Mouse (Mus musculus) intestine, embryonic 15.5 days (tissue): ENCODE measurements around the gene Gm4881. TPM values are rescaled to one million over a fixed set of nuclear protein-coding genes. Genes with fewer than 3 reads are reported as not detected.

Source experiments
- ATAC-seq: fragments of 200-750 bp; cut with Nextera tagmentation; 2 replicates; pipeline ENCODE4 v1.8.0; 2017; ENCODE audit warnings: moderate TSS enrichment, moderate library complexity
- H3K27ac ChIP-seq: fragments of 300-500 bp; sonication (generic); 2 replicates; pipeline ENCODE4 v1.5.1; 2015; ENCODE audit warnings: mild to moderate bottlenecking, inconsistent platforms
- H3K27me3 ChIP-seq: fragments of 300-500 bp; sonication (generic); replicated peaks from 2 replicates; pipeline ENCODE4 v1.6.1; 2015; ENCODE audit warnings: inconsistent platforms
- H3K36me3 ChIP-seq: fragments of 300-500 bp; sonication (generic); 2 replicates; pipeline ENCODE4 v1.6.1; 2015; ENCODE audit warnings: inconsistent platforms
- H3K4me1 ChIP-seq: fragments of 300-500 bp; sonication (generic); replicated peaks from 2 replicates; pipeline ENCODE4 v1.6.1; 2015; ENCODE audit warnings: inconsistent platforms
- H3K4me2 ChIP-seq: fragments of 300-500 bp; sonication (generic); replicated peaks from 2 replicates; pipeline ENCODE4 v1.6.1; 2015; ENCODE audit warnings: mild to moderate bottlenecking, inconsistent platforms
- H3K4me3 ChIP-seq: fragments of 300-500 bp; sonication (generic); replicated peaks from 2 replicates; pipeline ENCODE4 v1.5.1; 2015; ENCODE audit warnings: inconsistent platforms
- H3K9ac ChIP-seq: fragments of 300-500 bp; sonication (generic); 2 replicates; pipeline ENCODE4 v1.6.1; 2015; ENCODE audit warnings: inconsistent platforms
- H3K9me3 ChIP-seq: fragments of 300-500 bp; sonication (generic); 2 replicates; pipeline ENCODE4 v1.6.1; 2016; ENCODE audit warnings: inconsistent platforms
- WGBS: fragments of 180-500 bp; shearing (Covaris S2); methylation state at CpG from one replicate; pipeline ENCODE4 v1.1.7; 2015; 5-methylcytosine and 5-hydroxymethylcytosine counted together
- polyA plus RNA-seq: library from polyadenylated mRNA; unstranded; fragments of >200 nt; fragmentation: Nextera tagmentation; extraction: Ambion mirVana; gene quantifications from 2 replicates; pipeline ENCODE4 v1.2.1, GENCODE M21; 2015

Gene Gm4881
- polyA plus RNA-seq, result not detected in 2 replicates

- H3K4me2 ChIP-seq, result peak within 1 kb of the TSS; percentile 77
- peaks cover 6% of the 10 kb centered on the region; the same call in 1 of the 2 replicates for H3K4me1 ChIP-seq
- ATAC-seq, result no peak
- no peaks in the 10 kb centered on the region for H3K9me3 ChIP-seq
- no peaks in the 10 kb centered on the region for H3K36me3 ChIP-seq
- peak within 1 kb of the TSS; percentile 38 for H3K4me3 ChIP-seq
- peaks cover 92% of the 10 kb centered on the region for H3K27me3 ChIP-seq
- 0 out of 2 replicates have a peak within 1 kb of the TSS, but pooled peaks have one; percentile 28 for H3K9ac ChIP-seq
- H3K27ac ChIP-seq, result no peak within 1 kb of the TSS
- under 1% methylated on average over 50 of the region's 72 CpGs for WGBS
Observed at GRCm38 (mm10) chr7:24944257-24944950, at the start of gene Gm4881. Gm4881 (minus strand) TSS chr7:24944494.

- ATAC-seq, result no peak
- Histone ChIP-seq H3K4me2 (no peak overlapping the region), H3K9ac (no peak overlapping the region), H3K4me3 (no peak overlapping the region), H3K36me3 (no peaks in the 10 kb centered on the region), H3K27me3 (no peaks in the 10 kb centered on the region; the same call in 1 of the 2 replicates), H3K4me1 (no peaks in the 10 kb centered on the region), H3K9me3 (no peaks in the 10 kb centered on the region), H3K27ac (no peak overlapping the region)
- 70% methylated on average over 6 of the region's 6 CpGs for WGBS
Observed at GRCm38 (mm10) chr7:24993081-24993480, 48.8 kb upstream of the Gm4881 start.

GRCm38 (mm10) chr7:24990478-24990877 is 46.2 kb upstream of the Gm4881 start:
- H3K4me1 ChIP-seq, result no peaks in the 10 kb centered on the region
- 87% methylated on average over 8 of the region's 8 CpGs for WGBS
- H3K4me2 ChIP-seq, result no peak overlapping the region
- no peaks in the 10 kb centered on the region for H3K9me3 ChIP-seq
- no peak overlapping the region for H3K27ac ChIP-seq
- no peak for ATAC-seq
- no peak overlapping the region for H3K4me3 ChIP-seq
- H3K9ac ChIP-seq, result no peak overlapping the region
- H3K27me3 ChIP-seq, result no peaks in the 10 kb centered on the region; the same call in 1 of the 2 replicates
- H3K36me3 ChIP-seq, result no peaks in the 10 kb centered on the region

DNA sequence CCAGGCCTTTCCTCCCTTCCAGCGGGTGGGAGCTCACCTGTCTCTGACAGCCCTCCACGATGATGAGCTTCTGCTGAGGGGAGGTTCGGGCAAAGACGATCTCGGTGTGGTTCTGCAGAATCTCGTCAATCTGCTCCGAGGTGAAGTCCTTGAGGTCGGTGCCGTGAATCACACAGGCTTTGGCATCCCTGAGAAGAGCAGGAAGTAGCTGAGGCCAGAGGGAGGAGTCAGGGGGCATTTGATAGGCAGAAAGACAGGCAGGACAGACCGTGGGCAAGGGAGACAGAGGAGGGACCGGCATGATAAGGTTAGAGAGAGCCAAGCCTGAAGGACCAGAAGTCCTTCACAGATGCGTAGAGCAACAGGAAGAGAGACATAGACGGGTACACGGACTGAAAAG is 43.6 kb upstream of the Gm4881 start:
- H3K27me3 ChIP-seq, result no peaks in the 10 kb centered on the region; the same call in 1 of the 2 replicates
- ATAC-seq, result no peak
- WGBS, result 79% methylated on average over 14 of the region's 14 CpGs
- H3K4me2 ChIP-seq, result no peak overlapping the region
- no peak overlapping the region for H3K4me3 ChIP-seq
- no peaks in the 10 kb centered on the region for H3K36me3 ChIP-seq
- H3K27ac ChIP-seq, result no peak overlapping the region
- no peaks in the 10 kb centered on the region for H3K4me1 ChIP-seq
- no peaks in the 10 kb centered on the region for H3K9me3 ChIP-seq
- no peak overlapping the region for H3K9ac ChIP-seq

GRCm38 (mm10) chr7:24985799-24986198 is 41.5 kb upstream of the Gm4881 start:
- H3K27me3 ChIP-seq, result no peaks in the 10 kb centered on the region
- H3K36me3 ChIP-seq, result no peaks in the 10 kb centered on the region
- ATAC-seq, result no peak
- no peak overlapping the region for H3K9ac ChIP-seq
- WGBS, result 75% methylated on average over 5 of the region's 5 CpGs
- H3K4me1 ChIP-seq, result no peaks in the 10 kb centered on the region
- no peak overlapping the region for H3K4me2 ChIP-seq
- no peaks in the 10 kb centered on the region for H3K9me3 ChIP-seq
- no peak overlapping the region for H3K27ac ChIP-seq
- H3K4me3 ChIP-seq, result no peak overlapping the region

DNA sequence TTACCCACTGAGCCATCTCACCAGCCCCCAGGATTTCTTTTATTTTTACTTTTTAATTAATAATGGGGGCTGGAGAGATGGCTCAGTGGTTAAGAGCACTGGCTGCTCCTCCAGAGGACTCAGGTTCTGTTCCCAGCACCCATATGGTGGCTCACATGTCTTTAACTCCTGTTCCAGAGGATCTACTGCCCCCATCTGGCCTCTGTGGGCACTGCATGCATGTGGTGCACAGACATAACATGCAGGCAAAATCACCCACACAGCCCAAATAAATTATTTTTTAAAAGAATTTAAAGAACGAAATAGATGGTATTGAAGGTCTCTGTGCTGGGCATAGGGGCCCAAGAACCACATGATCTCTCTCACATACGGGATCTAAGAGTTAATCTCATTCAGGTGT is 40.0 kb upstream of the Gm4881 start:
- Histone ChIP-seq H3K27me3 (no peaks in the 10 kb centered on the region), H3K36me3 (no peaks in the 10 kb centered on the region), H3K9me3 (no peaks in the 10 kb centered on the region), H3K27ac (no peak overlapping the region), H3K9ac (no peak overlapping the region), H3K4me3 (no peak overlapping the region), H3K4me1 (no peaks in the 10 kb centered on the region), H3K4me2 (no peak overlapping the region)
- WGBS, result 91% methylated on average over 2 of the region's 2 CpGs
- ATAC-seq, result no peak

GRCm38 (mm10) chr7:24983396-24983795 is 39.1 kb upstream of the Gm4881 start:
- H3K27me3 ChIP-seq, result no peaks in the 10 kb centered on the region
- no peak for ATAC-seq
- H3K27ac ChIP-seq, result no peak overlapping the region
- no peaks in the 10 kb centered on the region for H3K4me1 ChIP-seq
- no peak overlapping the region for H3K4me2 ChIP-seq
- H3K4me3 ChIP-seq, result no peak overlapping the region
- H3K9ac ChIP-seq, result no peak overlapping the region
- H3K9me3 ChIP-seq, result no peaks in the 10 kb centered on the region
- H3K36me3 ChIP-seq, result no peaks in the 10 kb centered on the region
- 78% methylated on average over 5 of the region's 5 CpGs for WGBS

- H3K9me3 ChIP-seq, result no peaks in the 10 kb centered on the region
- H3K4me1 ChIP-seq, result no peaks in the 10 kb centered on the region
- no peaks in the 10 kb centered on the region for H3K27me3 ChIP-seq
- no peak for ATAC-seq
- H3K27ac ChIP-seq, result no peak overlapping the region
- H3K4me2 ChIP-seq, result no peak overlapping the region
- no peaks in the 10 kb centered on the region for H3K36me3 ChIP-seq
- H3K4me3 ChIP-seq, result no peak overlapping the region
- 78% methylated on average over 7 of the region's 7 CpGs for WGBS
- no peak overlapping the region for H3K9ac ChIP-seq
Observed at GRCm38 (mm10) chr7:24980439-24980838, 36.1 kb upstream of the Gm4881 start.

DNA sequence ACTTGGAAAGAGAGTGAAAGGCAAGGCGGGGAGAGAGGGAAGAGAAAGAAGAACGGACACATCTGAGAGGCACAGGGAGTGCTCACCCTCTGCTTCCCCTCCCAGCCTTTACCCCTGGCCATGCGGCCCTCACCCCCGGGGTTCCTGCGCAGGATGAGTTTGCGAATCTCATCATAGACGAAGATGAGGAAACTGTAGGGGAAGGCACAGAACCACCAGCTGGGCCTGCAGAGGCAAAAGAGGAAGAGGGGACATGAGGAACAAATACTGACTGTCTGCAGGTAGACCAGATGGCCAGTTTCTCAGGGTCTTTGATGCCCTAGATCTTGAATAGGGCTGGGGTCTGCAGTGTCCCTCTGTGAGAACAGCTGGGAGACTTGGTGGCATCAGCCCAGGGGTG is 34.5 kb upstream of the Gm4881 start:
- Histone ChIP-seq H3K9ac (no peak overlapping the region), H3K9me3 (no peaks in the 10 kb centered on the region), H3K4me3 (no peak overlapping the region), H3K4me1 (no peaks in the 10 kb centered on the region), H3K27me3 (no peaks in the 10 kb centered on the region), H3K27ac (no peak overlapping the region), H3K4me2 (no peak overlapping the region), H3K36me3 (no peaks in the 10 kb centered on the region)
- WGBS, result 78% methylated on average over 7 of the region's 7 CpGs
- ATAC-seq, result no peak

DNA sequence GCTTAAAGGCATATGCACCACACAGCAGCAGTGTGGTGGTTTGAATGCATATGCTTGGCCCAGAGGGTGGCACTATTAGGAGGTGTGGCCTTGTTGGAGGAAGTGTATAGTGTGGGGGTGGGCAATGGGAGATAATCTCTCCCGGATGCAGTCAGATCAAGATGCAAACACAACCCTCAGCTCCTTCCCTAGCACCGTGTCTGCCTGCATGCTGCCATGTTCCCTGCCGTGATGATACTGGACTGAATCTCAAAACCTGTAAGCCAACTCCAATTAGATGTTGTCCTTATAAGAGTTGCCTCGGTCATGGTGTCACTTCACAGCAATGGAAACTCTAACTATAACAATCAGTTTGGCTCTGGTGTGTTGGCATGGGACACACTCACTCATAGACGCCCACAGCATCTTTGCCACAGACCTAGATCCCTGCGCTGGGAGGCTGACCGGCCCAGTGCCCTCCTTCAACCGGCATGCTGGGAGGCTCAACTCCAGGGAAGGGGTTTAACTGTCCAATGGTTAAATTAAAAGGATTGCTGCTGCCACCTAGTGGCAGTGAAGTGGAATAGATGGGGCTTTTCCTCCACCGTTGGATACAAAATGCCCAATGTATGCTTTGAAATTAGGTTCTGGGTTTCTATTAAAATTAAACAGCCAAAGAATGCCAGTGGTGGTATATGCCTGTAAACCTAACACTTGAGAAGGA is 30.8 kb upstream of the Gm4881 start:
- H3K9ac ChIP-seq, result no peak overlapping the region
- ATAC-seq, result no peak
- no peak overlapping the region for H3K27ac ChIP-seq
- H3K27me3 ChIP-seq, result no peaks in the 10 kb centered on the region
- no peak overlapping the region for H3K4me2 ChIP-seq
- 28% methylated on average over 9 of the region's 9 CpGs for WGBS
- no peaks in the 10 kb centered on the region for H3K9me3 ChIP-seq
- H3K4me1 ChIP-seq, result 0 out of 2 replicates have a peak, but pooled peaks cover 4% of the 10 kb centered on the region
- no peak overlapping the region for H3K4me3 ChIP-seq
- no peaks in the 10 kb centered on the region; the same call in 1 of the 2 replicates for H3K36me3 ChIP-seq

GRCm38 (mm10) chr7:24973902-24974301 is 29.6 kb upstream of the Gm4881 start:
- 66% methylated on average over 5 of the region's 5 CpGs for WGBS
- Histone ChIP-seq H3K9ac (no peak overlapping the region), H3K9me3 (no peaks in the 10 kb centered on the region), H3K4me3 (no peak overlapping the region), H3K4me2 (no peak overlapping the region), H3K27ac (no peak overlapping the region), H3K36me3 (peaks cover 3% of the 10 kb centered on the region; the same call in 1 of the 2 replicates), H3K4me1 (0 out of 2 replicates have a peak, but pooled peaks cover 4% of the 10 kb centered on the region), H3K27me3 (no peaks in the 10 kb centered on the region)
- no peak for ATAC-seq

GRCm38 (mm10) chr7:24973208-24973607 is 28.9 kb upstream of the Gm4881 start:
- 79% methylated on average over 4 of the region's 4 CpGs for WGBS
- H3K27me3 ChIP-seq, result no peaks in the 10 kb centered on the region
- H3K9me3 ChIP-seq, result no peaks in the 10 kb centered on the region
- 0 out of 2 replicates have a peak, but pooled peaks cover 4% of the 10 kb centered on the region for H3K4me1 ChIP-seq
- no peak overlapping the region for H3K9ac ChIP-seq
- H3K4me3 ChIP-seq, result no peak overlapping the region
- no peak overlapping the region for H3K4me2 ChIP-seq
- no peak for ATAC-seq
- H3K36me3 ChIP-seq, result peaks cover 3% of the 10 kb centered on the region; the same call in 1 of the 2 replicates
- H3K27ac ChIP-seq, result no peak overlapping the region
